Mouse (Mus musculus): ENCODE data around the gene Dek. TPM values are rescaled to one million over a fixed set of nuclear protein-coding genes. Genes with fewer than 3 reads are reported as not detected.

Dek gene
- polyA plus RNA-seq, 1 experiment from 2014 or later = 345 TPM

GRCm38 (mm10) chr13:47145939-47146338 lies 39.9 kb upstream of the Dek start:
- Histone ChIP-seq H3K27ac (replicated peaks; ENCODE audit: low read depth, low read length) (no peak overlapping the region), H3K36me3 (replicated peaks; ENCODE audit: control insufficient read depth, insufficient read depth, low read depth, low read length) (no peaks in the 10 kb centered on the region), H3K9me3 (replicated peaks; ENCODE audit: control insufficient read depth, low read length) (no peaks in the 10 kb centered on the region), H3K27me3 (ENCODE audit: control insufficient read depth, insufficient read depth, low read length) (no peaks in the 10 kb centered on the region), H3K4me2 (ENCODE audit: low read depth, low read length) (no peak overlapping the region), H3K4me3 (ENCODE audit: low read depth, low read length) (no peak overlapping the region), H3K4me1 (ENCODE audit: control insufficient read depth, insufficient read depth, low read length) (no peaks in the 10 kb centered on the region), H3K9ac (replicated peaks; ENCODE audit: low read length) (no peak overlapping the region)
- WGBS = 51% methylated on average over 9 of the region's 9 CpGs
- DNase-seq (ENCODE audit: low spot score) (no peak), ATAC-seq (replicated peaks; ENCODE audit: insufficient number of reproducible peaks, low FRiP score, low TSS enrichment, low read depth) (no peak)

- no peak for DNase-seq (ENCODE audit: low spot score)
- 66% methylated on average over 6 of the region's 6 CpGs for WGBS
- H3K4me1 ChIP-seq (ENCODE audit: control insufficient read depth, insufficient read depth, low read length) = no peaks in the 10 kb centered on the region
- H3K27me3 ChIP-seq (ENCODE audit: control insufficient read depth, insufficient read depth, low read length) = no peaks in the 10 kb centered on the region
- H3K27ac ChIP-seq (replicated peaks; ENCODE audit: low read depth, low read length) = no peak overlapping the region
- no peaks in the 10 kb centered on the region for H3K36me3 ChIP-seq (replicated peaks; ENCODE audit: control insufficient read depth, insufficient read depth, low read depth, low read length)
- H3K4me2 ChIP-seq (ENCODE audit: low read depth, low read length) = no peak overlapping the region
- no peak for ATAC-seq (replicated peaks; ENCODE audit: insufficient number of reproducible peaks, low FRiP score, low TSS enrichment, low read depth)
- H3K9ac ChIP-seq (replicated peaks; ENCODE audit: low read length) = no peak overlapping the region
- no peak overlapping the region for H3K4me3 ChIP-seq (ENCODE audit: low read depth, low read length)
- no peaks in the 10 kb centered on the region for H3K9me3 ChIP-seq (replicated peaks; ENCODE audit: control insufficient read depth, low read length)
These were observed 36.8 kb upstream of the Dek start for GRCm38 (mm10) chr13:47142764-47143163.

GRCm38 (mm10) chr13:47135741-47136140 lies 29.7 kb upstream of the Dek start:
- Histone ChIP-seq H3K4me3 (ENCODE audit: low read depth, low read length) (no peak overlapping the region), H3K4me1 (ENCODE audit: control insufficient read depth, insufficient read depth, low read length) (no peaks in the 10 kb centered on the region), H3K27ac (replicated peaks; ENCODE audit: low read depth, low read length) (no peak overlapping the region), H3K36me3 (replicated peaks; ENCODE audit: control insufficient read depth, insufficient read depth, low read depth, low read length) (no peaks in the 10 kb centered on the region), H3K4me2 (ENCODE audit: low read depth, low read length) (no peak overlapping the region), H3K27me3 (ENCODE audit: control insufficient read depth, insufficient read depth, low read length) (no peaks in the 10 kb centered on the region), H3K9ac (replicated peaks; ENCODE audit: low read length) (no peak overlapping the region), H3K9me3 (replicated peaks; ENCODE audit: control insufficient read depth, low read length) (no peaks in the 10 kb centered on the region)
- DNase-seq (ENCODE audit: low spot score) (no peak), ATAC-seq (replicated peaks; ENCODE audit: insufficient number of reproducible peaks, low FRiP score, low TSS enrichment, low read depth) (no peak)
- WGBS = 89% methylated on average over 7 of the region's 7 CpGs

GRCm38 (mm10) chr13:47134836-47135235 lies 28.8 kb upstream of the Dek start:
- Histone ChIP-seq H3K4me1 (ENCODE audit: control insufficient read depth, insufficient read depth, low read length) (no peaks in the 10 kb centered on the region), H3K27me3 (ENCODE audit: control insufficient read depth, insufficient read depth, low read length) (no peaks in the 10 kb centered on the region), H3K4me2 (ENCODE audit: low read depth, low read length) (no peak overlapping the region), H3K9me3 (replicated peaks; ENCODE audit: control insufficient read depth, low read length) (no peaks in the 10 kb centered on the region), H3K36me3 (replicated peaks; ENCODE audit: control insufficient read depth, insufficient read depth, low read depth, low read length) (no peaks in the 10 kb centered on the region), H3K27ac (replicated peaks; ENCODE audit: low read depth, low read length) (no peak overlapping the region), H3K4me3 (ENCODE audit: low read depth, low read length) (no peak overlapping the region), H3K9ac (replicated peaks; ENCODE audit: low read length) (no peak overlapping the region)
- WGBS = 91% methylated on average over 7 of the region's 7 CpGs
- DNase-seq (ENCODE audit: low spot score) (no peak), ATAC-seq (replicated peaks; ENCODE audit: insufficient number of reproducible peaks, low FRiP score, low TSS enrichment, low read depth) (no peak)

- Histone ChIP-seq H3K27ac (replicated peaks; ENCODE audit: low read depth, low read length) (no peak overlapping the region), H3K27me3 (ENCODE audit: control insufficient read depth, insufficient read depth, low read length) (no peaks in the 10 kb centered on the region), H3K9ac (replicated peaks; ENCODE audit: low read length) (no peak overlapping the region), H3K9me3 (replicated peaks; ENCODE audit: control insufficient read depth, low read length) (no peaks in the 10 kb centered on the region), H3K4me1 (ENCODE audit: control insufficient read depth, insufficient read depth, low read length) (no peaks in the 10 kb centered on the region), H3K4me2 (ENCODE audit: low read depth, low read length) (no peak overlapping the region), H3K4me3 (ENCODE audit: low read depth, low read length) (no peak overlapping the region), H3K36me3 (replicated peaks; ENCODE audit: control insufficient read depth, insufficient read depth, low read depth, low read length) (no peaks in the 10 kb centered on the region)
- ATAC-seq (replicated peaks; ENCODE audit: insufficient number of reproducible peaks, low FRiP score, low TSS enrichment, low read depth) (no peak), DNase-seq (ENCODE audit: low spot score) (no peak)
- WGBS = 87% methylated on average over 8 of the region's 8 CpGs
These were observed 27.1 kb upstream of the Dek start for GRCm38 (mm10) chr13:47133058-47133457.

GRCm38 (mm10) chr13:47129090-47129489 lies 23.1 kb upstream of the Dek start:
- 60% methylated on average over 4 of the region's 4 CpGs for WGBS
- Histone ChIP-seq H3K4me2 (ENCODE audit: low read depth, low read length) (no peak overlapping the region), H3K9ac (replicated peaks; ENCODE audit: low read length) (no peak overlapping the region), H3K36me3 (replicated peaks; ENCODE audit: control insufficient read depth, insufficient read depth, low read depth, low read length) (no peaks in the 10 kb centered on the region), H3K27me3 (ENCODE audit: control insufficient read depth, insufficient read depth, low read length) (no peaks in the 10 kb centered on the region), H3K27ac (replicated peaks; ENCODE audit: low read depth, low read length) (no peak overlapping the region), H3K4me3 (ENCODE audit: low read depth, low read length) (no peak overlapping the region), H3K4me1 (ENCODE audit: control insufficient read depth, insufficient read depth, low read length) (no peaks in the 10 kb centered on the region), H3K9me3 (replicated peaks; ENCODE audit: control insufficient read depth, low read length) (no peaks in the 10 kb centered on the region)
- no peak for DNase-seq (ENCODE audit: low spot score)
- no peak for ATAC-seq (replicated peaks; ENCODE audit: insufficient number of reproducible peaks, low FRiP score, low TSS enrichment, low read depth)

GRCm38 (mm10) chr13:47125595-47125994 lies 19.6 kb upstream of the Dek start:
- DNase-seq (ENCODE audit: low spot score) (no peak), ATAC-seq (replicated peaks; ENCODE audit: insufficient number of reproducible peaks, low FRiP score, low TSS enrichment, low read depth) (no peak)
- no peaks in the 10 kb centered on the region for H3K9me3 ChIP-seq (replicated peaks; ENCODE audit: control insufficient read depth, low read length)
- 68% methylated on average over 5 of the region's 5 CpGs for WGBS
- no peaks in the 10 kb centered on the region for H3K36me3 ChIP-seq (replicated peaks; ENCODE audit: control insufficient read depth, insufficient read depth, low read depth, low read length)
- no peak overlapping the region for H3K4me3 ChIP-seq (ENCODE audit: low read depth, low read length)
- peaks cover 4% of the 10 kb centered on the region; the same call in 1 of the 2 replicates for H3K27me3 ChIP-seq (ENCODE audit: control insufficient read depth, insufficient read depth, low read length)
- no peak overlapping the region for H3K27ac ChIP-seq (replicated peaks; ENCODE audit: low read depth, low read length)
- no peak overlapping the region for H3K4me2 ChIP-seq (ENCODE audit: low read depth, low read length)
- no peaks in the 10 kb centered on the region for H3K4me1 ChIP-seq (ENCODE audit: control insufficient read depth, insufficient read depth, low read length)
- H3K9ac ChIP-seq (replicated peaks; ENCODE audit: low read length) = no peak overlapping the region

- Histone ChIP-seq H3K4me2 (ENCODE audit: low read depth, low read length) (no peak overlapping the region), H3K9ac (replicated peaks; ENCODE audit: low read length) (no peak overlapping the region), H3K36me3 (replicated peaks; ENCODE audit: control insufficient read depth, insufficient read depth, low read depth, low read length) (no peaks in the 10 kb centered on the region), H3K4me3 (ENCODE audit: low read depth, low read length) (no peak overlapping the region), H3K4me1 (ENCODE audit: control insufficient read depth, insufficient read depth, low read length) (no peaks in the 10 kb centered on the region), H3K27me3 (ENCODE audit: control insufficient read depth, insufficient read depth, low read length) (peaks cover 4% of the 10 kb centered on the region; the same call in 1 of the 2 replicates), H3K27ac (replicated peaks; ENCODE audit: low read depth, low read length) (no peak overlapping the region), H3K9me3 (replicated peaks; ENCODE audit: control insufficient read depth, low read length) (no peaks in the 10 kb centered on the region)
- WGBS = 82% methylated on average over 6 of the region's 6 CpGs
- DNase-seq (ENCODE audit: low spot score) (no peak), ATAC-seq (replicated peaks; ENCODE audit: insufficient number of reproducible peaks, low FRiP score, low TSS enrichment, low read depth) (no peak)
These were observed 19.0 kb upstream of the Dek start for GRCm38 (mm10) chr13:47124986-47125385.
